Mouse (Mus musculus): ENCODE data around the gene Nin.
A peak's percentile ranks its signal among the peaks of the same experiment; 100 is the strongest.

The Nin gene

DNA sequence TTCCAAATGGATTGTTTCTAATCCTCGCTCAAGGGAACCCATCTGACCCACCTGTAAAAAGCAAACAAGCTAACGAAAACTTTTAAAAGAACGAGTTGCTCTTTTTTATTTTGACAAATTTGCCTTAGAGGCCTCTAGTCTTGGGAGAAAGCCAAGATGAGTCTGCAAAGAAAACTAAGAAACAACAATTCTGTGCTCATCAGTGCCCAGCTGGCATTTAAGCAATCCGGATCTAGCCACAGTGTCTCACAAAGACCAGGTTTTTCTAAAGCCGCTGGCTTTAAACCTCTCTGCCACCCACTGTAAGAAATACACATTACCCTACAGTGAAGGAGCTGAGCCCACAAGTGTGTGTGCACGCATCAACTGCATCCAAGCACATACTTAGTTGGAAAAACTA is 88.1 kb downstream of the Nin start:
- DNase-seq (ENCODE audit: extremely low read depth, insufficient read length, low spot score), result no peak

DNA sequence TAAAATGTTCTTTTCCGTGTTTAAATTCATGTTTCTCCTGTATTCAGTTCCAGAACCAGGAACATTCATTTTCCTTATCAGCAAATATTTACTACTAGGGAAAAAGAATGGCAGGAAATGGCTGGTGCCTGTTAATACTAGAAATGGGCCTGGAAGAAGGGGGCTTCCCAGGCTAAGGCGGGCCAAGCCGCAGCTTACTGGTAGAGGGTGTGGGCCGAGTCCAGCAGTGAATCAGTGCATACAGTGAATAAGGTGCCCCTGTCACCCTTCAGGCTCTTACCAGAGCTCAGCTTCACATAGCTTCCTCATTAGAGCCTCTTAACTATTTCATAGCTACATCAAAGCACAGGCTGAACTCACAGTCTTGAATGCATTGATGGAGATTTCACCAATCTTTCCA is 89.9 kb downstream of the Nin start:
- no peak for DNase-seq (ENCODE audit: extremely low read depth, insufficient read length, low spot score)

DNA sequence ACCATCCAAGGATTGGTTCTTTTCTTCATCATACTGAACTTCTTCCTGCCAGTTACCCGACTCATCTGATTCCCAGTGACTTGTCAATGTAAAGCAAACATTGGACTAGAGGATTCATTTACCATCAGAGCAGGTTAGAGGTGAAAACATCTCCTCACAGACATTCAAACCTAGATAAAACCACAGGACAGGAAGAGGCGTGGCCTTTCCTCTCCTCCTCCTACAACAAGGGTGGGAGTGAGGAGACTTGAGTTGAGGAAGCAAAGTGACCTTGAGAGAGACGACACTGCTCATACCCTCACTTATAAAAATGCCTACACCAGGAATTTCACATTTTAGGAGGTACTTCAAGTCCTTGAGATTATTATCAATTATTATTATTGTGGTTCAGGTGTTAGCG is 95.4 kb downstream of the Nin start:
- no peak for DNase-seq (ENCODE audit: extremely low read depth, insufficient read length, low spot score)

DNA sequence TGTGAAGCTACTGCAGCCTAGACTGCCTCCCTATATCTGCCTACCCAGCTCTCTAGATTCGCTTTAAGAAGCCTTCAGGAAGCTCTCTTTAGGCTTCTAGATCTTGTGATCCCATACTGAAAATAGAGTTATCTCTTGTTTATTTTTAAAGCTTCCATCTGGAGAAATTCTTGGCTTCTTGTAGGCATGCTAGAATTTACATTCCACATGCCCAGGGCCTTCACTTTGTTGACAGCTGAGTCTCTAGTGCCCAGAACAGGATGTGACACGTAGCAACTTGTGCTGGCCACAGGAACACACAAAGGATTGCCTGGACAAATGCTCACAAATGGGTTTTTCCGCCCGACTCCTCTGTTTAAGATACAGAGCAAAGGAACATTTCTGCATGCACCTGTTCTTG is 97.6 kb downstream of the Nin start:
- DNase-seq (ENCODE audit: extremely low read depth, insufficient read length, low spot score), result no peak

DNA sequence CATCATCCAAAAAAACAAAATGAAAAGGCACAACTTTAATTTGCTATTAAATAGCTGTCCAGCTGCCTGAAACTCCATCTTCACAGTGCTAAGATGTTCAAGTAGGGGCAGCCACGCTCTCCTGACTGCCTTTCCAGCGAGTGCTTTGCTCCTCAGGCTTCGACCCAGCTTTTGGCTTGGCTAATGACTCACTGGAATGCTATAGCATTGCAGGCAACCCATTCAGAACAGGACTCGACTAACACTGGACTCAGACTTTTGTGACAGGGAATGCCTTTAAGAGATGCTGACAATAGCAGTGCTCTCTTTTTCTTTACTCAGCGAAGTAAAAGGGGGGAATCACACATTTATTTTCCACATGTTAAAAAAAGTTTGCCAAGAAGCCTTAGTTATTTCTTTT is 101.8 kb downstream of the Nin start:
- DNase-seq (ENCODE audit: extremely low read depth, insufficient read length, low spot score), result no peak

DNA sequence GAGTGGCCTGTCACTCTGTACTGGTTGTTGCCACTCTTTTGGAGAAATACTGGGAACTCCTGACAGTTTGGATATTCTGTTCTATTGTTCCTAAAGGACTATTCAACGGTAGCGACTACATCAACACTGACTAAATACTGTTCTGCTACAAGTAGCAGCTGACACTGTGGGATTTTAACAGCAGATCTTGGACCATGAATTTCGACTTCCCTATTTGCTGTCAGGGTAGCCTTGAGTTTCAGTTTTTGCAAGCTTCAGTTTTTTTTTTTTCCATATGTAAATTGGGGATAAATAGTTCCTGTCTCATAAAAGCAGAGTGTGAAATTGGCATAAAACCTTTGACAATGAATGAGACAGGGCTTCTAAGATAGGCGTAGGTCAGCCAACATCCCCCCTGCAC is 103.2 kb downstream of the Nin start:
- DNase-seq (ENCODE audit: extremely low read depth, insufficient read length, low spot score), result no peak

DNA sequence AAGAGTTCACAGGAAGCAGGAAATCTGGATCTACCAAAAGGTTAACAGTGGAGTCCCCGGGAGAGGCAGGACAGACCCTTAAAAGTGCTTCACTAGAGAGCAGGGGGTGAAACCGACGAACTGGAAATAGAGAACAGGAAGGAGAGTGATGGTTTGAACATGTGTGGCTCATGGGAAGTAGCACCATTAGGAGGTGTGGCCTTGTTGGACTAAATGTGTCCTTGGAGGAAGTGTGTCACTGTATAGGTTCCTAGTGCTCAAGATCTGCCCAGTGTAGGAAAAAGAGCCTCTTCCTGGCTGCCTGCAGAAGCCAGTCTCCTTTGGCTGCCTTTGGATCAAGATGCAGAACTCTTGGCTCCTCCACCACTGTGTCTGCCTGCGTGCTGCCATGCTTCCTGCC is 108.4 kb downstream of the Nin start:
- no peak for DNase-seq (ENCODE audit: extremely low read depth, insufficient read length, low spot score)

DNA sequence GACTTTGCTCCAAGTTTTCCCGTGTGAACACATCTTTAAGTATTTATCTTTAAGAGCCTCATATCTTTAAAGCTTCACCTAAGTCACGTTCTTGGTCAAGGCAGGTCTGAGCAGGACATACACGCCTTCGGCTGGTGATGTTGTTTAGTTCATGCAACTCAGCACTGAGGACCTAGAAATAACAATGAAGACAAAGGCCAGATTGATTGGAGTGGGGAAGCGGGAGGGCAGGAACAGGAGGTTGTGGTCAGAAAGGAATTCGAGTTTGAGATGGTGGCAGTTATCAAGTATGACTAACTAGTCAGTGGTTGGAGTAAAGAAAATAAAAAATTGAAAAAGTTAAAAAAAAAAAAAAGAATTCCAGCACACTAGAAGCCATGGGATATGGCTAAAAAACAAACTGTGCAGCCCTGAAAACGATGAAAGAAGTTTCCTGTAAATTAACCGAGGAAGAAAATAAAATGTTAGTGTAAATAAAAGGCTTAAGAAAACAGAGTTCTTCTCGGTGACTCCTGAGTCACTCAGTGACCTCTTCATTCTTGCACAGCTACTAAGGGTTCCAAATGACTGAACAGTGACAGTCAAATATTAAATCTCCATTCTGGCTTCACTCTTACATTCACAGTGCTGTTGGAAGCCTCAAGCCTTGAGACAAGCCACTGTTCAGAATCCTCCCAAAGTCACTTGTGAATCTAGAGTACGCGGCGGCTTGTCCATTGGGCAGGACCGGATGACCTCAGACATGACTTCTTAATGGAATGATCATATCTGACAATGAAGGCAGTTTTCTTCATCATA is 115.1 kb downstream of the Nin start:
- peak; percentile 80 for DNase-seq (ENCODE audit: extremely low read depth, insufficient read length, low spot score)

DNA sequence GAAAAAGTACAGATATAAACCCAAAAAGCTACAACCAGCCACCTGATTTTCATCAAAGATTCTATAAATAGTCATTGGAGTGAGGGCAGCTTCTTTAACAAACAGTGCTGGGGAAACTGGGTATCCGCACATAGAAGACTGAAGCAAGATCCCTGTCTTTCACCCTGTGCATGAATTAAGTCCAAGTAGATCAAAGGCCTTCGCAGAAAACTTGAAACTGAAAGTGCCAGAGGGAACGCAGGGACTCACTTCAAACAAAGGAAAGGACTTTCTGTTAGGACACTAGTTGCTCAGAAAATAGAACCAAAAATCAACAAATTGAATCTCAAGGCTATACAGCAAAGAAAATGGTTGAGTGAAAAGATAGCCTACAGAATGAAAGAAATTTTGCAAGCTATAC is 118.1 kb downstream of the Nin start:
- no peak for DNase-seq (ENCODE audit: extremely low read depth, insufficient read length, low spot score)

DNA sequence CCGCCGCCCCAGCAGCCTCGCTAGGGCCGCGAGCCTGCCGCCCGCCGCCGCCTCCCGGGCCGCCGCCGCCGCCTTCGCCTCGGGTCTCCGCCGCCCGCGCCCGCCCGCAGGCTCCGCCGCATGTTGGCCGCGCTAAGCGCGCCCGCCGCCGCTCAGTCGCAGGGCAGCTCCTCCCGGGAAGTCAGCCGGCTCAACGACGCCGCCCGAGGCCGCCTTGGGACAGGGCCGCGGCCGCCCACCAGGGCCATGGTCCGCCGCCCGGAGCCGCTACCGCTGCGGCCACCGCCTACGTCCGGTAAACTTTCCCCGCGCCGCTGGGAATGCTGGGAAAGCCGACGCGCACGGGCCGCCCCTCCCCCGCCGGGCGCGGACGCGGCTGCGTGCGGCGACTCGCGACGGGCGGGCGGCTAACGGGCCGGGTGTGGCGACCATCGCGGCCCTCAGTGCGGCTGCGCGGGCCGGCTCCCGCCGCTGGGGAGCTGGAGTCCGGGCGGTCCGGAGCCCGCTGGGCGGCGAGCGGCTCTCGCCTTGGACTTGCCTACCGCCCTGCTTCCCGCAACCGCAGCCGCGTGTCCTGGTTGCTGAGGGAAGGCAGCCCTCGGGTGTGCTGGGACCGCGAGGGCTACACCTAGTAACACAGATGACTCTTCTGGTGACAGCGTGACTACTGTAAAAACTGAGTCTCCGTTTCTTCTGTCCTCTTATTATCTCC is 126.6 kb downstream of the Nin start, which contains the start of gene Sav1:
Gene Sav1, minus strand, starts transcription at position 217 of the 712 bp plus-strand sequence.
- peak; percentile 88 for DNase-seq (ENCODE audit: extremely low read depth, insufficient read length, low spot score)

DNA sequence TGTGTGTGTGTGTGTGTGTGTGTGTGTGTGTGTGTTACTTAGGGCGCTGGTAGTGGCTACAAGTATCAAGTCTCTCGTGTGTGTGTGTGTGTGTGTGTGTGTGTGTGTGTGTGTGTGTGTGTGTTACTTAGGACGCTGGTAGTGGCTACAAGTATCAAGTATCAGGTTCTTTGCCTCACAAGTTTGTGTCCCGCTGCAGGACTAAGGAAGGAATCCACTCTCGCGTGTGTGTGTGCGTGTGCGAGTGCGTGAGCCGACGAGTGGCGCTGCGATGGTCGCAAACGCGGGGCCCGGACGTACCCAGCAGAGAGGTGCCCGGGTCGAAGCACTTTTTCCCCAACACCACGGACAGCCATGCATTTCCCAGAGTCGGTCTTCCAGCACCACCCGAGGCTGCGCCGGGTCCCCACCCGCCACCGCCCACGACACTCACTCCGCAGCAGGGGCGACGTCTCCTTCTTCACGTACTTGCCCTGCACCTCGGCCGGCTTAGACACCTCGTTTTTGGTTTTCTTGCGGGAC is 127.2 kb downstream of the Nin start:
- DNase-seq (ENCODE audit: extremely low read depth, insufficient read length, low spot score), result peak; percentile 76

DNA sequence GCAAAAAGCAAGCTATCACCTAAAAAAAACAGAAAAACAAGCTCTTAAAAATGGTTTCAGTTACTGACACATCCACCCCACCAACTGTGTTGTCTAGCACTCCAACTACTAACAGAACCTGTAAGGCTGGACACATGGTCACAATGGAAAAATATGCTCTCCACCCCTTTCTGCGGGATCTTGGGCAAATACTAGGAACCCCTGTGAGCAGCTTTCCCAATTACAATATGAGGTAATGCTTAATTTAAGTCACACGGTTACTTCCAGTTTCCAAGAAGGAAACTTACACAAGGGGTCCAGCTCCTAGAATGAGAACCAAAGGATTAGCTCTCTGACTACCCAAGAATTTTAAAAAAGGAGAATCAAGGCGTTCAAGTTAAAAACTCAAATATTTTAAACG is 128.0 kb downstream of the Nin start:
- no peak for DNase-seq (ENCODE audit: extremely low read depth, insufficient read length, low spot score)

DNA sequence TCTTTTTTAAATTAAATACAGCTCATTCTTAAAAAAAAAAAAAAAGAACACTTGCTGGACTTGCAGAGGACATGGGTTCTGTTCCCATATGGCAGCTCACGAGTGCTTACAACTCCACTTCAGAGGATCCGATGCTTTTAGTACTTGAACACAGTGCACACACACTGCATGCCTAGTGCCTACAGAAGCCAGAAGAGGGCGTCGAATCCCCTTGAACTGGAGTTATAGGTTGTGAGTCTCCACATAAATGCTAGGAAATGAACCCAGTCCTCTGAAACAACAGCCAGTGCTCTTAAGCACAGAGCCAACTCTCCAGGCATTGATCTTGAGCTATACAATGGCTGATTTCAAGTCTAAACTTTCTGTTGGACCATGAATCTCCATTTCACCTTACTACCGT is 130.6 kb downstream of the Nin start:
- no peak for DNase-seq (ENCODE audit: extremely low read depth, insufficient read length, low spot score)

DNA sequence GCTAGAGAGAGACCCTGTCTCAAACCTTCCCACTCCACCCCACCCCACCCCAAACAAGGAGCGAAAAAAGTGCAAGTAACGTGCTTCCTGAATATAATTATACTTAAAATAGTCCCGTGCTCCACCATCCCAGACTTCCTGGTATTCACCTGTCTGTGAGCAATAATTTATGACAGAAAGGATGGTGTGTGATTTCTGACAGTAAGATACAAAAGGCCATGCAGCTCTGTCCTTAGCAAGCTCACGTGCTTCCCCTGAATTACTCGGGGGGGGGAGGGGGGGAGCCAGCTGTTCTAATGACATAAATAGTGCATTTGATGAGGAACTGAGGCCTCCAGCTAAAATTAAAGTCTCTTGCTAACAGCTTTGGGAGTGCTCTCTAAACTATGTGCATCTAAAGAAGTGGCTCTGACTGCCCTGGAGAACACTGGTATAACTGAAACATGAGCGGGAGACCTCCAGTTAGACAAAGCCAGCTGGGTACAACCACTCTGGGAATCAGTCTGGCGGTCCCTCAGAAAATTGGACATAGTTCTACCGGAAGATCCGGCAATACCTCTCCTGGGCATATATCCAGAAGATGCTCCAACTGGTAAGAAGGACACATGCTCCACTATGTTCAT is 136.0 kb downstream of the Nin start:
- no peak for DNase-seq (ENCODE audit: extremely low read depth, insufficient read length, low spot score)

DNA sequence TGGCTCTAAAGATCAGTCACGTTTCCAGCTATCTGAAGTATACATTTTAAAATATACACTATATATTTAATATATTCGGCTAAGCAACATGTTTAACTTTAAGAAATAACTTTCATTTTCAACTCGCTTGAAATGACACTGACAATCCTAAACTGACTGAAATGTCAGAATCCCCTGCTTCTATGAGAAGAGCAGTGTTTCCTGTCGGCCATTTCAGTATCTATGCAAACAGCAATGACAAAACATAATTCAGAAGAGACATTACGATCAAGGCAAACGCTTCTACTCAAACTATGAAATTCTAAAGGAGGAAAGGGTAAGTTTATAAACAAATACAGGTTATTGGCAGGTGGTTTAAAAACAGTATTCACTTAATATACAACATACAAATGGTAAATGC is 136.8 kb downstream of the Nin start:
- DNase-seq (ENCODE audit: extremely low read depth, insufficient read length, low spot score), result no peak

DNA sequence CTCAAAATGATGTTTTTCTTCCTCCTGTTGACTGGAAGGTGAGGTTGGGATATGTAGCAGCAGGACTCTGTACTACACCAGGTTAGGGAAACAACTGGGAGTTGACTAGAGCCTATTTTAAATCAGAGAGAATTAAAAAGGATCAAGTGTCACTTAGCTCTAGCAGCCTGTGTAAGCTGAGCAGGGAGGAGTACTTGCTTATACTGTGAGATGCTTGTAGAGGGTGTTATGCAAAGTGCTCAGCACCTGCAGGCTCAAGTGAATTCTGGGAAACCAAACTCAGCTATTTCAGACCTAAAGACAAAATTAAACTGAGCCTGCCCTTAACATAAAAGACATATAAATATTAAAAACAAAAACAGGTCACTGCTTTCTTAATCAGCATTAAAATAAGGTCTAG is 139.9 kb downstream of the Nin start:
- DNase-seq (ENCODE audit: extremely low read depth, insufficient read length, low spot score), result no peak

DNA sequence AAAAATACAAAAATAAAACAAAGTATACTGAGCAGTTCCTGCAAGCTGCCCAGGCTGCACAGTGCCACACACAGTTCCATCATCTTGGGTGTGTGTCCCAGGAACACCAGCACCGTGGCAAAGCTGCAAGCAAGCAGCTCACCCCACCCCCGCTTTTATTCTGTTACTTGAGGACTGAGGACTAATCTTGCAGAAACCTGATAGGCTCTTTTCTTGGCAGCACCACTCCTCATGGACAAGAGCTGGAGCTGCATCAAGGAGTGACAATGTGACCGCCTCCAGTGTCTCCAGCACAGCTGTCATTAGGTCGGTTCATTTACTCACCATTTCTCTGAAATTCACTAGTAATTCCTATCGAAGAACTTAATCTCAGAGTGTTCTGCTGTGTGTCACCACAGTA is 145.4 kb downstream of the Nin start:
- no peak for DNase-seq (ENCODE audit: extremely low read depth, insufficient read length, low spot score)

DNA sequence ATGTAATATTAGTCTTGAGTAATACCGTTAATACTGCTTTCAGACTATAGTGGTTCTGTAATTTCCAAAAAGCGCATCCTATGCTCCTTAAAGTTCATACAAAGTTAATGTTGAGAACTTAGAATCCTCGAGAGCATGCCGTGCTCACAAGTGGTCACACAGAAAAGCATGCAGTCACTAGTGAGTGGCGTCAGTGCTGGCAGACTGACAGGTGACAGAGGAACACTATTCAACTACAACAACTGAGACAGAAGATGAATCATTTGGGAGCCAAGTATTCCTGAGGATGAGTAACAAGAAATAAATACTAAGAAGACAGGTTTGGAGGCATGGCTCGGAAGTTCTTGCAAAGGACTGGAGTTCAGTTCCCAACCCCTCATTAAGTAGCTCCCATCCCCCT is 146.4 kb downstream of the Nin start:
- no peak for DNase-seq (ENCODE audit: extremely low read depth, insufficient read length, low spot score)

DNA sequence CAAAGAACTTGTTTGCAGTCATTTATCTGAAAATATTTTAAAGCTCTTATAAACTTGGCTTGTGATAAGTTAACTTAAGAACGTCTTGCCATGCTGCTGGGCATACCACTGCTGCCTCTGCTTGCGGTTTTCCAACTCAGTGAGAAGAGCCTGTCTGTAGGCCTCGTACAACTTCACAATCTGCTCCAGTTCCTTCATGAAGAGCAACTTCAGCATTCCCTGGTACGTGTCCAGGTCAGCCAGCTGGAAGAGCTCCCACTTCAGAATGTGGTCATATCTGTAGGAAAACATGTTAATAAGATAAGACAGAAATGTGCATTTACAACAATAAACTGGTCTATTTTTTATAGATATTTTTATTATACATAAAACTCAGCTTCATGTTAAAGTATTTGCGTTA is 147.4 kb downstream of the Nin start:
- no peak for DNase-seq (ENCODE audit: extremely low read depth, insufficient read length, low spot score)

DNA sequence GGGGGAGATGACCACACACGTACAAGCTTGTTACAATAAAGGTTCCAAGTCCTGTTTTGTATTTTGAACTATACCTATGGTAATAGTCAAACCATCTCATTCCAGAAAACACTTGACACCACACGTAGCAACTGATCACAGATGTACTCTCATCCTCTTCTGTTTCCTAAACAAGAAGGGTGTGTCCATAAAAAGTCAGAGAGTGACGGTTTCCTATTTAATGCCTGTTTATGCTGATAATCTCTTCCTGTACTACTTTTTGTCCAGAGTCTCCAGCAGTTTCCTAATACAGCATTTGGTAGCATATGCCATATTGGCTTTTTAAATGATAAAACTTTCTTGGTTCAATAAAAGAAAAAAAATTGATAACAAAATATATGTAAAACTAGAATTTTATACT is 147.9 kb downstream of the Nin start:
- no peak for DNase-seq (ENCODE audit: extremely low read depth, insufficient read length, low spot score)

DNA sequence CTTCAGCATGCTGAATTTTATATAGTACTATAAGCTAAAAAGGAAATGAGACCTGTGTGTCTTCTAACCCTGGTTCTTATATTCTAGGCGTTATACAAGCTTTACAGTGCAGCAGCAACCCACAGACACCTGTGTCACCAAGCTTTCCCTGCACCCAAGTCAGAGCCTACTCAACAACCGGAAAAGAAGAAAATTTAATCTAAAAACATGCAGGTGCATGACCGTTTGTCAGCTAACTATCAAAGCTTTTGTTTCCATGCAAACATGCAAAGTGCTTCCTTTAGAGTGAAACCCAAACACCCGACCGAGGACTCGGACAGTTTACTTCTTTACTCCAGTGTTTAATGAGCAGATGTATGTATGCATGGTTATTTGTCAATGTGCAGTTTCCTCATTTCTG is 150.4 kb downstream of the Nin start:
- DNase-seq (ENCODE audit: extremely low read depth, insufficient read length, low spot score), result no peak

DNA sequence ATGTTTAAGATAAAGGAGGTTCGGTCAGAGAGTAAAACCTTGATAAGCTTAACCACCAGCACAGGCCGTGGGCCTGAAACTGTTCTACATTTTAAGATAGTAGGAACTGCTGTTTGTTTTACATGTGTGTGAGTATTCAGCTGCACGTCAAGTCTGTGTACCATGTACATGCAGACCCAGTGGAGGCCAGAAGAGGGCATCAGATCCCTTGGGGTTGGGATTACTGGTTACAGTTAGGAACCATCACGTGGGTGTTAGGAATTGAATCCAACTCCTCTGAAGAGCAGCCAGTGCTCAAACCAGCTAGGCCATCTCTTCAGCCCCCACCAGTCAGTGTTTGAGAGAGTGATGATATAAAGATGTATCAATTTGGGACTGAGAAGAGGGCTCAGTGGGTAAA is 151.0 kb downstream of the Nin start:
- DNase-seq (ENCODE audit: extremely low read depth, insufficient read length, low spot score), result no peak

Data from 3134 (cell line).